Mouse (Mus musculus): ENCODE measurements around the gene Gla.
A peak's percentile ranks its signal among the peaks of the same experiment; 100 is the strongest.

Gene Gla

DNA sequence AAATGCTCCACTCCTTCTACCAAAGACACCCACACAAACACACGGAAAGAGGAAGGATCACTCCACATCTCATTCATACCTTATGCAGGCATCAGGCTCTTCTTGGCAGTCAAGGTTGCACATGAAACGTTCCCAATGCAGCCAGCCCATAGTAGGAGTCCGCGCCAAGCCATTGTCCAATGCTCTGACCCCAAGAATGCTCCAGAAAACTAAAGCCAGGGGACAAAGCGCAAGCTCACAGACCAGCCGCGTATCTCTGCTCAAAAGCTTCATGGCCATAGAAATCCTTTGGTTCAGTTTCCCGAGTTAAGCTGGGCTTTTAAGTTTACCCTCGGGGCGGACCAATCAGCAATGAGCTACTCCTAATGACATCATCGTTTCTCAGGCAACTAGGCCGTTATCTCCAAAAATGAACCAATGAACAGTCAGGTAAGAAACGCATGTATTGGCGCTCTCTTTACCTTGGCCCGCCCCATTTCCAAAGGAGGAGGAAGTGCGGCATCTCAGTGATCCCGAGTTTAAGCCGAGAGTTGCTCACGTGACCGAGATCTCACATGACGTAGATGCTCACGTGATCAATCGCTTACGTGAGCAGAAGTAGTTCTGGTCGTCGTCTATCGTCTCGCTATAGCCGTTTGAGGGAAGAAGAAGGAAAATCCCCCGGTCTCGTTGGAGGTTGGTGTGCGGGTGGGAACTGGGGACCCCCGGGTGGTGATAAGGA lies at the start of gene Gla, which contains the start of gene Hnrnph2:
TSS of gene Gla (minus strand) at position 467 of the 721 bp plus-strand sequence.
TSS of gene Hnrnph2 (plus strand) at position 521 of the 721 bp plus-strand sequence.
- DNase-seq: peak; percentile 93

DNA sequence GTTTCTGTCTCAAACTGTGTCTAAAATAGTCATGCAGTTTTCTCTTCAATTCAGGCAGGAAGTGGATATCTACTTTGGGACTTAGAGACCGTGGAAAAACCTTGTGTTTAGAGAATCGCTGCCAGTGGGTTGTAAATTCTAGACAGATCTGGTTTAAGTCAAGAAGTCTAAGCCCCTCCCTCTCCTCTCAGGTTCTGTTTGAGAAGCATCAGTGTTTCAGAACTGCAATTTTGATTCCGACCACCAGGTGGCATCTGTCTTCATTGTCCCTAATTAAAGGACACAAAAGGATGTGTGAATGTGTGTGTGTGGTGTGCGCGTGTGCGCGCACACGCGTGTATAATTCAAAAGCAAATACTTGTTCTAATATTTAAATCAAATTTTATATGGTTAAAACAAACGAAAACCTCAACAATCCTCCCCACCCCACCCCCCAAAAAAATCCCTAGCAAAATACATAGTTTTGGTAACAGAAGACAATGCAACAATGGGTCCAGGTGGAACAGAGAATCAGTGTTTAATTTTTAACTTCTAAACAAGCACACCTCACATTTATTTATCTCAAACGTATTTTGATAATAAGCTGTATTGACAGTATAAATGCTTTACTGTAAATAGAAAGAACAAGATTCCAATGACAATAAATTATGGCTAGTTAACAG lies 47.2 kb upstream of the Gla start:
- DNase-seq: peak; percentile 89

DNA sequence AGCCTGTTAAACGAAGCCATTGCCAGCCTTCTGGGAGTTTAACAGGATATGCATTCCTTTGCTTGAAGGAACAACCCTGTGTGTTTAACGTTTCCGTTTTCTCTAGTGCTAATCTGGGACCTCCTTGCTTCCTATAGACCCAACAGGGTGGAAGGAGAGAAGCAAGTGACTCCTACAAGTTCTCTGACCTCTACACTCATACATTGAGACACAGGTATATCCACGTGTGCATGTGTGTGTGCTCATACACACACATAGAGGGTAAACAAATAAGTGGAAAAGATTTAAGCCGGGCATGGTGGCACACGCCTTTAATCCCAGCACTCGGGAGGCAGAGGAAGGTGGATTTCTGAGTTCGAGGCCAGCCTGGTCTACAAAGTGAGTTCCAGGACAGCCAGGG lies 46.5 kb upstream of the Gla start:
- no peak for DNase-seq

DNA sequence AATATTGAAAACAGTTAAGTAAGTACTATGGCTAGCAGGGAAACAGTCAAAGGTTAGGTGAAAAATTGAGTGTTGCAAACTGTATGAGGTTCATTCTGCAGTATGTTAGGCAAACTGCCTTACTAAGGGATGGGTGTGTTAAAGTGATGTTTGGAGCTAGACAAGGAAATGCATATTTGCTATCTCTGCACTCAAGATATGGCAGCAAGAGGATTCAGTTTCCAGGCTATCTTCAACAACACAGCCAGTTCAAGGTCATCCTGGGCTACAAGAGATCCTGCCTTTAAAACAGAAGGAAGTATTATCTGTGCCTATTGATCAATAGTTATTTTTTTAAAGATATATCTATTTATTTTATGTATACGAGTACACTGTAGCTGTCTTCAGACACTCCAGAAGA lies 45.4 kb upstream of the Gla start:
- DNase-seq: no peak

DNA sequence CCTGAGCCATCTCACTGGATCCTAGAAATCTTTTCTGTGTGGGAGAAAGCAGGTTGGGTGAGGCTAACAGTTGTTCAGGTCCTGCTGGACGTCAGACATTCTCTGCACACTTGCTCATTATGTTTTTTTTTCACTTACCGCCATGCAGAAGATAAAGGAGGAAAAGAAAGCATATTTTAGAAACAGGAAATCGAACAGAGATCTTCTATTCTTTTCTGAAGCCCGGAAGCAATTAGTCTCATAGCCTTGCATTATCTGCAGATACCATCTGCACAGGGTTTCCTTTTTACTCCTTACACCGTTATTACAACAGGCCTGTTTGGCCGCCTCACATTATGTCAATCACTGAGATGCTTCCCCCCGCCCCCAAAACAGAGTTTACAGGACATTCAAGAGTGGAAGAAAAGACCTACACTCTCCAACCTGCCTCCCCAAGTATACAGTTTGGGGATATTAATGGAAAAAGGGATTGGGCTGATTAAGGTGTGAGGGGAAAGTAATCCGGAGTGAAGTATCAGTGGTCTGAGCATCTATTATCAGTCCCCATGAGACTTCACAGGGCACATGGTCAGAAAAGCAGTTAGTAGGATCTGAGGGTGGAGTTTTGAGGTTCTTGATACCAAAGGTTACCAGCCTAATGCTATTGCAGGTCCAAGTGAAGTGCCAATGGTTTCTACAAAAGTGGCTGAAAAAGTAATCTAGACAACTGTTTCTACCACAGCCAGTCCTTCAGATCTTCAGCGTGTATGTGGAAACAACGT lies 40.3 kb upstream of the Gla start:
- peak; percentile 29 for DNase-seq

DNA sequence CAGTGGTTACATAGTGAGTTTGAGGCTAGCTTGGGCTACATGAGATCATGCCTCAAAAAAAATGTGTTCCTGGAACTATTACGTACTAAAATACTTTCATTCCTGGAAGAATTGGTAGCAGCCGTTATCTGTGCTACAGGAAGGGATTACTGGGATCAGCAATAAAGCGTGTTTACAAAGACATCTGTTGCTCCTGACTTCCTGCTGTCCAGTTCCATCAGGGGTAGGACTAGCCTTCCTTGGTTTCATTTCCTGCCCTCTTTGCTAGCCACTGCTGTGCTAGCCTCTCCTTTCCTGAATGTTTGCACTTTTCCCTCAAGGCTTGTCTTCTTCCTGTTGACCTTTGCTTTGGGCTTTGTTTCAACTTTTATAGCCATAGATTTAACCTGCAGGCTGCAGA lies 34.9 kb upstream of the Gla start:
- no peak for DNase-seq

DNA sequence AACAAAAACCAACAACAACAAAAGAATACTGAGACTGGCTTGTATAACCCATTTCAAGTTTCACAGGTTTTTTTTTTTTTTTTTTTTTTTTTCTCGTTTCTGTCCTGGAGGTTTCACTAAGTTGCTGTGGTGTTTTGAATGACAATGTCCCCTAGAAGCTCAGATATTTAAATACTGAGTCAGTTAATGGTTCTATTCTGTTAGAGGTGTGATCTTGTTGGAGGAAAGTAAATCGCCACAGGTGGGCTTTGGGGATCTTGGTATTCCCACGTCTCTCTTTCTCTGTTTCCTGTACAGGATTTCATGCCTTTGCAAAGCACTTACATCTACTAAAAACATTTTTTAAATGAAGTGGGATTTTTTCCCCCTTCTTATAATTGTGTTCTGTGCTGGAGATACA lies 34.2 kb upstream of the Gla start:
- DNase-seq: no peak

DNA sequence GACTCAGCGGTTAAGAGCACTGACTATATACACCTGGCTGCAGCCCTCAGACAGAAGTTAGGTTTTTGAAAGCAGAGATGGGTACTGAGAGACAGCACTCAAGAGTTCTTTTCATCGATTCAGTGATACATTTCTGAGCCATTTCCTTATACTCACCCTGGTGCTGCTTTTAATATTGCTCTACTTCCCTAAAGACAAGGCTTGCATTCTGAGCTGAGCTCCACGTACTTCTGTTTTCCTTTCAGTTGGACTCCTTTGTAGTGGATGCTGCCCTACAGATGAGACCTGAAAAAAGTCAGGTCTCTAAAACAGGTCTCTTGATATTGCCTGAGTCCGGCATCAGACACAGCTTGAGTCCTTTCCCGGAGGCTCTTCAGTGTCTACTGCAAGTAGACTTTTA lies 31.8 kb upstream of the Gla start:
- no peak for DNase-seq

DNA sequence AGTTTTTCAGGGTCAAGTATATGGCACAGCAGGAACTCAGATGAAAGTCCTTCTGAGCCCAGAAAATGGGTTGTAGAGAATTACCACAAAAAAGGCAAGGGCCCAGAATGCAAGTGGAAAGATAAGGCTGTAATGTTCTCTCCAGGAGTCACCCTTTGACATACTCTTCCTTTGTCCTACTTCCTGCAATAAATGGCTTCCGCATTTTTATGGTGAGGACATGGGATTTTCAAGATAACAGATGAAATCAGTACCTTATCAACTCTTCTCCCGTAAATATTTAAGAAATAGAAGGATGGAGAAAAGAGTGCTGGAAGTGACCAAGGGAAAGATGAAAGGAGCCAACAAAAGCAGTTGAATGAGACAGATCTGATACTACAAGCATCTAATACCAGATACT lies 27.3 kb upstream of the Gla start:
- DNase-seq: no peak

DNA sequence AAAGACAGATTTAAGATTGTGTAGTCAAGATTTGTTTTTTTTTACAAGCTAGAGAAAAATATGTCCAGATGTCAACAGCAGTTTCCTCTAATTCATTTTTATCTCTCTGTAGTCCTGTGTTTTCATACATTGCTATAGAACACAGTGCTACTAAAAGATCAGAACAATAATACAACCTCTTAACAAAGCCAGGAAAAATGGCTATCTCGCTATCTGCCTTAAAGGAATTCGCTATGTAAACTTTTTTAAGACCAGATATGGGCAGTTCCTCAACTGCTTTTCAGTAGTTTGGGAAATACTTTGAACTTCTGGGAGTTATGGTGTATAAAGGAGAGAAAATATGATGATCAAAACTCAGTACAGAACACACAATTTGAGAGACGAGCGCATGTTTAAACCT lies 22.4 kb upstream of the Gla start:
- DNase-seq: no peak

DNA sequence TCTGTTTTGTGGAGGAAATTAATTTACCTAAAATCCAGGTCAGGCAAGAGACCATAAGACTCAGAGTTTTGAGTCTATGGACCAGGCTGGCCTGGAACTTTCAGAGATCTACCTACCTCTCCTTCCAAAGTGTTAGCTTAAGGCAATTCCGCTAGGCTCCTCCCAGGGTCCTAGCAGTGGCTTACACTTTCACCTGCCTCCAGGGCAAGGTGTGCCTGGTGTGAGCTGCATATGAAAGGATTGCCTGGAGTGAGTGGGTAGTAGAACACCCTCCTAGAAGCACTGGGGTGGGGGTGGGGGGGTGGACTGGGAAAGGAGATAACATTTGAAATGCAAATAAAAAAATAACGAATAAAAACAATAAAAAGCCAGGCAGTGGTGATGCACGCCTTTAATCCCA lies 20.8 kb upstream of the Gla start:
- no peak for DNase-seq

DNA sequence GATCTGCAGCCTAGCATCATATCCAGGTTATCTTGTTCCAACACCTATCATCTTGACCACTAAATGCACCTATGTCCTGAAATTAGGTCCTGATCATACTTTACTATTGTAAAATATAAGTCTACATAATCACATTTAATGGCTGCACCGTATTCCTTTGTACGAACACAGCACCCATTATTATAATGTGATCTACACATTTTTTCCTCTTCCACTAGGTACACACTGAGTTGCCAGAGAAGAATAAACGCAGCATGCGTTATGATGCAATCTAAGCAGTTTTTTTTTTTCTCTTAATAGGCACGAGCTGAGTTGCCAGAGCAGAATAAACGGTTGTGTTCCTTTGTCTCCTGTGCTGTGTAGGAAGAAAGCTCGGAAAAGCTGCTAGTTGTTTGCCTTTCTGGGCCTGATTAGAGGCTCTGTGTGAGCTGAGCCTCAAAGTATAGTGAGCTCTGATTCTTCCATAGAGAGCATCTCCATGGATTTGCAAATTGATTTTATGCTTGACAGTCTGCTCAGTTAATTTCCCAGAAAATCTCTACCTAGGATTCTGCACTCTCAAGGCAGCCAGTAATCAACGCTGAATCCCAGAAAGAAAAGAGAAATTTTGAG lies 19.4 kb upstream of the Gla start:
- DNase-seq: no peak

DNA sequence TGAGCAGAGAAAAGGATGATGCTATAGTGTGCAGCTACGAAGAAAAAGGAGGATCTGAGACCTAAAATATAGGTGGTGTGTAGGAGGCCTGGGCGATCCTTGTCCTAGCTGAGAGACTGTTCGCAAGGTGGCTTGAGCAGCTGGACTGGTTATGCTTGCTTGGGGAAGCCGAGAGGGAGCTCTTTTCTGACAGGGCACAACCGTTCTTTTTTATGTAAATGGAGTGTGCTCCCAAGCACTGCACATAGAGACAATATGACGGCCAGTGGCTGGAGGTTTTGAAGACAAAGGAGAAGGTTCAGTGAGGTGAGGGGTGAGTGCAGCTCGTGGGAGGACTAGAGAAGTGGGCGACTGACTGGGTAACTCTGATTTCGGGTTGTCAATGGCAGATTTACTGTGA lies 18.8 kb upstream of the Gla start:
- DNase-seq: no peak

DNA sequence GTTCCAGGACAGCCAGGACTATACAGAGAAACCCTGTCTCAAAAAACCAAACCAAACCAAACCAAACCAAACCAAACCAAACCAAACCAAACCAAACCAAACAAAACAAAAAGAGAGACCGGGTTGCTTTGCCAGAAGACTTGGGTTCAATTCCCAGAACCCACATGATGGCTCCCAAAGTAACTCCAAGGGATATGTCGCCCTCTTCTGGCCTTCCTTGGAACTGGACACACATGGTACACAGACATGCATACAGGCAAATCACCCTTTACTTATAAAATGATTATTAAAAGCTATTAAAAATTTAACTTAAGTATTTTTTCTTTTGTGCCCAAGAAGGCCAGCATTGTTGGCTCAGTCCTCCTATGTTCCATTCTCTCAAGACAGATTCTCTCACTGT lies 13.4 kb upstream of the Gla start:
- peak; percentile 24 for DNase-seq

DNA sequence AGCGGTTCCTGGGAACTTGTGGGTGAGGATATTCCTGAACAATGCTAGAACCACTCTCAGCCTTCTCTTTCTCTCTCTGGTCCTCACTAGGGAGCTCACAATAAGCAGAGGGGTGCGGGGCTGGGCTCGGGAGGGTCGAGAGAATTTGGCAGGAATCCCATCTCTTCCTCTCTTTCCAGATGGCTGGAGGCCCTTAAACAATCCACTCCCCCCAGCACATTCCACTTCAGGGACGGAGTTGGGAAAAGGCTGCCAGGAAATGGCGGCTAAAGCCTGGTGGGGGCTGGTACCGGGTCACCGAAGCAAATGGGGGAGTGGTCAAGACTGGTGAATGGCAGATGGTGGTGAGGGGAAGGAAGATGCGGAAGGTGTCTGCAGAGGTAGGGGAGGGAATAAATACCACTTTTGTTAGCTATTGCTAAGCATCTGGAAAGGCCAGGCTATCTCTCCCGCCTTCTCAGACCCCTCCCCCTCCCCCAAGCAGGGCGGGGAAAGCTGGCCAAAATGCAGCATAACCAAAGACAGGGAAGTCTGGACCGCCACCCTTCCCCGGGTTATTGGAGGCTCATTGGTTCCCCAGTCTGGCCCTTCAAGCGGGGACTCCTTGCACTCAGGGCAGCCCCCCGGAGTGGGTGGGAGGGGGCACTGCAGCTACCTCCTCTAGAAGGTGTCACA lies 11.5 kb upstream of the Gla start:
- DNase-seq: peak; percentile 72

DNA sequence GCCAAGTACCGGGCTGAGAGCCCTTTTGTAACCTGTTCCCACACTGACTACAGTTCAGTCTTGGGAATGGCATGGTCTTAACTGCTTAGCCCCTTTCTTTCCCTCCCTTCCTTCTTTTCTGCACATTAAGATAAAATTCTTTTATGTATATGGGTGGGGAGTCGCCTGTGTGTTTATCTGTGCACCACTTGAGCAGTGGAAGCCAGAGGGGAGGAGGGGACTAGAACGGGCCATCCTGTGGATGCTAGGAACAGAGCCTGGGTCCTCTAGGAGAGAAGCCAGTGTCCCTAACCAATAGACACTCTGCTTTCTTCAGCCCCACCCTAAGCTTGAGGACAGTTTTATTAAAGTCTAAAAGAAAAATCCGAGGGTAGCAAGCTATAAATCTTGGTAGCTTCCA lies 10.1 kb upstream of the Gla start:
- DNase-seq: no peak

DNA sequence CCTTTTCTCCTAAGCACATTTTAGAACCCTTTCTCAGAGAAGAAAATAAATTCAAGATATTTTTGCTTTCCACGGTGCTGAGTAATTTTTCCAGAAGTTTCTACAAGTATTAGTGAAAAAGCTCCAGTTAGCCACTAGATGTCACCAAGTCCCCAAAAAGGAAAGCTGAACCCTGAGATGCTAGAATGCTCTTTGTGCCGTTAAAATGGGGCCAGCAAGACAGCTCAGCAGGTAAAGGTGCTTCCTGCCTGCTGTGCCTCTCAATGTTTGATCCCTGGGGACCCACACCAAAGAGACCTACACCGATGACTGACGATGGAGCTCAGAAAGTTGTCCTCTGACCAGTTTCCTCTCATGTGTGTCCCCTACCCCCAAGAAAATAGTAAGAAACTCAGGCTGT lies 8.5 kb upstream of the Gla start:
- DNase-seq: peak; percentile 10

DNA sequence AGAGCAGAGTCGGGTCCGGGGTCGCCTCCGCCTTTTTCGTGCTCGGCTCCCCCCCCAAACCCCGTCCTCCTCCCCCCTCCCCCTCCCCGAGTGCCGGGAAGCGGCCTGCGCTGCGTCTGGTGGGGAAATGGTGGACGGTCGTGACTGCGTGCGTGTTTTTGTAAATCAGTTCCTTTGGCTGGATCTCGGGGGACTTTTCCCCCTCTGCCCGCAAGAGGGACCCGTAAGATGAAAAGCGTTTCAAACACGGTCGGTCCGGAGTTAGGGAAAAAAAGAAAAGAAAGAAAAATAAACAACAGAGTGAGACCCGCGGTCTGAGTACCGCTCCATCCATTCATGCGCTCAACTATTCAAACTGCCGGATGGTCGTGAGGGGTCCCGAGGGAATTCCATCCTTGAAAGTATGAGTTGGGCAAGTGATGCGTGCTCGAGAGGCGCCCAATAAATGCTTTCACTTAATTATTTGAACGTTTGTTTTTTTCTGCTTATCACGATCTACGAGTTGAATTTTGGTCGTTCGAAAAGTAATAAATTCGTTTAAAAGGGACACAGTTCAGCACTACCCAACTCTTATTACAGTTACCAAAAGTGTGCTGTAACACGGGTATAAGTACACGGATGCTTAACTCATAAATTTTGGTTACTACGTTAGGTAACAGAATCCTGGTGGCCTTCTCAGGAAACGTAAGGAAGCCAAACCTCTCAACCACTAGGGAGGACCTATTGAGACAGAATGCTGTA lies 625 bp upstream of the Gla start:
- DNase-seq: no peak

DNA sequence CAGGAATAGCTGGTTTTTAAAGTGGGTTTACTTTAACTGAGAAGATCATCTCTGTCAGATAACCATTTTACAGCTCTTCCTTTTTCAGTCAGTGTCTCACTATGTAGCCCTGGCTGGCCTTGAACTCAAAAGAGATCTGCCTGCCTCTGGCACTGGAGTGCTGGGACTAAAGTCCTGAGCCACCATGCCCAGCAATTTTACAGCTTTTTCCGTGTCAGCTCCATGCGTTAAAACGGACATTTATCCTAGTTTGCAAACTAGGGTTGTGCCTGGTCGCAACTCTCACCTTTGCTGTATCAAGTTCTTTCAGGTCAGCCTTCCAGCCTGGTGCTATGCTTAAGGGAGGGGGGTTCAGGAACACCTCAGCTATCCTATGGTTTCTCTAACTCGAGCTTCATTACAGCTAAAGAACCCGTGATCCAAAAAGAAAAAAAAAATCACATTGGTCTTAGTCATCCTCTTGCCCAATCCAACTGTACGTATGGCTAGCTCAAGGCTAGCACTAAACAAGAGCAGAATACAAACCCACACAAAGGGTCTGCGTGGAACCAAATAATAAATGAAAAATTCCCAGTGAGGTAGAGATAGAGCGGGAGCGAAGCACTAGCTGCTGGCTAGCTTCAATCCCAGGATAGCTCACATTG lies 881 bp downstream of the Gla start:
- DNase-seq: no peak

DNA sequence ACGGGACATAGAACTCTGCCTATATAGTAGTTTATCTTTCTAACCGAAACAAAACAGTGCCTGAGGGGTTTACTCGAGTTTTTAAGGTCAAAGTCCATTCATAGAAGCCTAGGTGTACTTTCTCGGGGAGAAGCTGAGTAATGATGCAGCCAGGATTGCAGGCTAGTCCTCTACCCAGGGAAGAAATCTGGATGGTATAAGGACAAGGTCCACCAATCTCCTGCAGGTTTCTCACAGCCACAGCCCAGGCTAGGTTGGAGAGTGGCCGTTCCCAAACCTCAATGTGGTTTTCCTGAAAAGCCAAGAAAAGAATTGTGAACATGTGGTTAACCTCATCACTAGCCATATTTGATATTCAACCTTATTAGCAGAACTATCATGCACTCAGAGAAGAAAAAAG lies 11.1 kb downstream of the Gla start:
- no peak for DNase-seq

DNA sequence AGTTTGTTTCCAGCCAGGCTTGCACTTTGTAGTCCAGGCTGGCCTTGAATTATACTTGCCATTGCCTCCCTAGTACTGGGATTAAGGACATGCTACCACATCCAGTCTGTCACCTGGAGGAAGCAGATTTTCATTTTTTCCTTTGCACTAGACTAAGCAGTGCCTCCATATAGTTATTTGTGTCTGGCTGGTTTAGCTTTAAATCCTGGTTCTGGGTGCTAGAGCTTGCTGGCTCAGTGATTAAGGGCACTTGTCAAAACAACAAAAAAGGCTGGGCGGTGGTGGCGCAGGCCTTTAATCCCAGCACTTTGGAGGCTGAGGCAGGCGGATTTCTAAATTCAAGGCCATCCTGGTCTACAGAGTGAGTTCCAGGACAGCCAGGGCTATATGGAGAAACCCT lies 11.9 kb downstream of the Gla start:
- no peak for DNase-seq

DNA sequence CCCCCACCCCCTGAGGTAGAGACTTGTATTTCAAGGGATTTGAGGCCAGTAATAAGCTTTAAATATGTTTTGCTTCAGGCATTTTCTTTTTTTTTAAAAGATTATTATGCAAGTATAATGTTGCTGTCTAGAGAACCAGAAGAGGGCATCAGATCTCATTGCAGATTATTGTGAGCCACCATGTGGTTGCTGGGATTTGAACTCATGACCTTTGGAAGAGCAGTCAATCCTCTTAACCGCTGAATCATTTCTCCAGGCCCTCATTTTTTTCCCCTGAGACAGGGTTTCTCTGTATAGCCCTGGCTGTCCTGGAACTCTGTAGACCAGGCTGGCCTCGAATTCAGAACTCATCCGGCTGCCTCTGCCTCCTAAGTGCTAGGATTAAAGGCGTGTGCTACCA lies 12.7 kb downstream of the Gla start:
- no peak for DNase-seq
